Mouse (Mus musculus): ENCODE data around the gene Siglece. TPM values are rescaled to one million over a fixed set of nuclear protein-coding genes. Genes with fewer than 3 reads are reported as not detected.
"Not testable (repeated sequence)": the region's sequence is repeated elsewhere in the genome, so short reads cannot be mapped to it uniquely, and the experiment has no call there.

Siglece gene
- polyA plus RNA-seq, 1 experiment from 2014 or later: 0.27 TPM

- not testable (repeated sequence) for H3K27ac ChIP-seq (ENCODE audit: poor library complexity, severe bottlenecking); H3K9me3 ChIP-seq (replicated peaks)
Observed at GRCm38 (mm10) chr7:43667221-43667620, 7.3 kb upstream of the Siglece start.

GRCm38 (mm10) chr7:43662804-43663203 lies 2.8 kb upstream of the Siglece start:
- Histone ChIP-seq H3K36me3 (no peaks in the 10 kb centered on the region), H3K4me2 (no peak overlapping the region), H3K27ac (ENCODE audit: poor library complexity, severe bottlenecking) (no peak overlapping the region), H3K4me3 (no peak overlapping the region), H3K9me3 (replicated peaks) (no peaks in the 10 kb centered on the region), H3K27me3 (replicated peaks) (no peaks in the 10 kb centered on the region), H3K4me1 (replicated peaks) (no peaks in the 10 kb centered on the region), H3K9ac (no peak overlapping the region)
- 74% methylated on average over 1 of the region's 1 CpGs for WGBS
- no peak for ATAC-seq (ENCODE audit: insufficient number of reproducible peaks, low FRiP score)

More at GRCm38 (mm10) chr7:43667221-43667620, 7.3 kb upstream of the Siglece start:
- H3K27me3 ChIP-seq (replicated peaks); H3K9ac ChIP-seq; H3K4me1 ChIP-seq (replicated peaks); H3K4me2 ChIP-seq; ATAC-seq (ENCODE audit: insufficient number of reproducible peaks, low FRiP score); H3K4me3 ChIP-seq; H3K36me3 ChIP-seq: not testable (repeated sequence)
- 77% methylated on average over 4 of the region's 4 CpGs for WGBS

DNA sequence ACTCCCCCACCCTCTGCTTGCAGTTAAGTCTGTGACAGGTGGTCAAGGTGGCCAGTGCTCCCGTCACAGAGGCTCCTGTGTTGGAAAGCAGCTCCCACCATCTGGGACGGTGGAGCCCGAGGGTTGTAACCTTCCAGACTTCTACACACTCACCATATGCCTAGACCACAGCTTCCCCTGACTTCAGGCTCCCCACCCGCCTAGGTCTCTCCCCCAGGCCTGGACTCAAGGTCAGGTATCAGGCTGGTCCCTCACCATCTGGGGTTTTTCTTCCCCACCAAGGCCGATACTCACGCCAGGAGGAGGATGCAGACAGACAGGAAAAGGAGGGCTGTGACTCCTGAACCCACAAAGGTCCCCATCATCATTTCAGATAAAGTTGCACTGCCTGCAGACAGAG lies 3.7 kb downstream of the Siglece start:
- H3K27ac ChIP-seq (ENCODE audit: poor library complexity, severe bottlenecking): no peak overlapping the region
- no peaks in the 10 kb centered on the region for H3K36me3 ChIP-seq
- no peak overlapping the region for H3K4me2 ChIP-seq
- no peak for ATAC-seq (ENCODE audit: insufficient number of reproducible peaks, low FRiP score)
- H3K9me3 ChIP-seq (replicated peaks): peaks cover 10% of the 10 kb centered on the region
- no peak overlapping the region for H3K9ac ChIP-seq
- no peak overlapping the region for H3K4me3 ChIP-seq
- WGBS: 58% methylated on average over 6 of the region's 6 CpGs
- 0 out of 2 replicates have a peak, but pooled peaks cover 7% of the 10 kb centered on the region for H3K27me3 ChIP-seq (replicated peaks)
- no peaks in the 10 kb centered on the region for H3K4me1 ChIP-seq (replicated peaks)

GRCm38 (mm10) chr7:43654519-43654918 lies 5.4 kb downstream of the Siglece start:
- Histone ChIP-seq H3K9me3 (replicated peaks) (peaks cover 14% of the 10 kb centered on the region), H3K4me2 (no peak overlapping the region), H3K27ac (ENCODE audit: poor library complexity, severe bottlenecking) (no peak overlapping the region), H3K4me1 (replicated peaks) (no peaks in the 10 kb centered on the region), H3K9ac (no peak overlapping the region), H3K27me3 (replicated peaks) (0 out of 2 replicates have a peak, but pooled peaks cover 7% of the 10 kb centered on the region), H3K4me3 (no peak overlapping the region), H3K36me3 (no peaks in the 10 kb centered on the region)
- 57% methylated on average over 3 of the region's 3 CpGs for WGBS
- no peak for ATAC-seq (ENCODE audit: insufficient number of reproducible peaks, low FRiP score)

DNA sequence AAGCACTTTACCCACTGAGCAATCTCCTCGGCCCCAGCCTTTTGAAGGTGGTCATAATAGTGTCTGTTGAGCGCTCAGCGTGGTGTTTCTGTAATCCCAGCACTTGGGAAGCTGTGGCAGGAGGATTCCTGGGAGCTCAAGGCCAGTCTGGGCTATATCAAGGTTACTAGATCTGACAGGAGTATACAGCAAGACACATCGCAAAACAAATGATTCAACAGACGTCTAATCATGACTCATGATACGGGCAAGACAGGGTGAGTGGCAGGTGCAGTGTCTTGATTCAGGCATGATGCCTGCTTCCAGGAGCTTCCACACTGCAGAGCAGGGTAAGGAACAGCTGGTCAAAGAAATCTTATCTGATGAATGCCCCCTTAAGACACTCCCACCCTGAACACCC lies 7.3 kb downstream of the Siglece start:
- ATAC-seq (ENCODE audit: insufficient number of reproducible peaks, low FRiP score): no peak
- H3K27ac ChIP-seq (ENCODE audit: poor library complexity, severe bottlenecking): no peak overlapping the region
- H3K36me3 ChIP-seq: no peaks in the 10 kb centered on the region
- H3K27me3 ChIP-seq (replicated peaks): 0 out of 2 replicates have a peak, but pooled peaks cover 5% of the 10 kb centered on the region
- H3K4me3 ChIP-seq: no peak overlapping the region
- no peak overlapping the region for H3K9ac ChIP-seq
- H3K9me3 ChIP-seq (replicated peaks): peaks cover 14% of the 10 kb centered on the region
- no peaks in the 10 kb centered on the region for H3K4me1 ChIP-seq (replicated peaks)
- no peak overlapping the region for H3K4me2 ChIP-seq
- 76% methylated on average over 6 of the region's 6 CpGs for WGBS

DNA sequence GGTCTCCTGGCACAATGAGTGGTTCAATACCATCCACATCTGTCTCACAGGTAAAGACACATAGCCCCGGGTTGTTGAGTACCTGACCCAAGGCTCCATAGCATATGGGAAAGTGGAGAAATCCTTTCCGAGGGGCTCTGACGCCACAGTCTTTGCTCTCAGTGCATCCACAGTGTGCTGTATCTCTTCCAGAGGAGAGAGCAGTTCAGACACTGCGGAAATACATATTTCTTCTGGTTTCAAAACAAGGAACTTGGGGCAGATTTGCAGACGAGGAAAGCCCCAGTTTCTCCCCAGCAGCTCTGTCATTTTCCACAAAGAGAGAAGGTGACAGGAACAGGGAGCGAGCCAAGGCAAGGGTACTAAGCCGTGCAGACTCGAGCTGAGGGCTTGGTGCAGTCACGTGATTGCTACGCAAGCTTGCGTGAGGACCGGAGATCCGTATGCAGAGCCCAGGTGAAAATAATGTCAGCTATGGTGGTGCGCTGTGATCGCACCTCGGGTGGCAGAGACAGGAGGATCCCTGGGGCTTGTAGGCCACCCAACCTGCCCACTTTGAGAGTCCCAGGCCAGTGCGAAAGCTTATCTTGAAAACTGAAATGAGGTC lies 16.8 kb downstream of the Siglece start:
- no peaks in the 10 kb centered on the region for H3K36me3 ChIP-seq
- no peaks in the 10 kb centered on the region for H3K9me3 ChIP-seq (replicated peaks)
- 70% methylated on average over 17 of the region's 17 CpGs for WGBS
- H3K4me3 ChIP-seq: no peak overlapping the region
- no peak for ATAC-seq (ENCODE audit: insufficient number of reproducible peaks, low FRiP score)
- no peak overlapping the region for H3K4me2 ChIP-seq
- H3K9ac ChIP-seq: no peak overlapping the region
- H3K27me3 ChIP-seq (replicated peaks): no peaks in the 10 kb centered on the region
- H3K27ac ChIP-seq (ENCODE audit: poor library complexity, severe bottlenecking): no peak overlapping the region
- no peaks in the 10 kb centered on the region for H3K4me1 ChIP-seq (replicated peaks)

GRCm38 (mm10) chr7:43642587-43642986 lies 17.4 kb downstream of the Siglece start:
- Histone ChIP-seq H3K36me3 (no peaks in the 10 kb centered on the region), H3K4me2 (no peak overlapping the region), H3K9ac (no peak overlapping the region), H3K9me3 (replicated peaks) (no peaks in the 10 kb centered on the region), H3K27ac (ENCODE audit: poor library complexity, severe bottlenecking) (no peak overlapping the region), H3K4me1 (replicated peaks) (no peaks in the 10 kb centered on the region), H3K27me3 (replicated peaks) (no peaks in the 10 kb centered on the region), H3K4me3 (no peak overlapping the region)
- WGBS: 61% methylated on average over 5 of the region's 5 CpGs
- no peak for ATAC-seq (ENCODE audit: insufficient number of reproducible peaks, low FRiP score)

- 73% methylated on average over 1 of the region's 1 CpGs for WGBS
Observed at GRCm38 (mm10) chr7:43637118-43637517, 22.8 kb downstream of the Siglece start.

DNA sequence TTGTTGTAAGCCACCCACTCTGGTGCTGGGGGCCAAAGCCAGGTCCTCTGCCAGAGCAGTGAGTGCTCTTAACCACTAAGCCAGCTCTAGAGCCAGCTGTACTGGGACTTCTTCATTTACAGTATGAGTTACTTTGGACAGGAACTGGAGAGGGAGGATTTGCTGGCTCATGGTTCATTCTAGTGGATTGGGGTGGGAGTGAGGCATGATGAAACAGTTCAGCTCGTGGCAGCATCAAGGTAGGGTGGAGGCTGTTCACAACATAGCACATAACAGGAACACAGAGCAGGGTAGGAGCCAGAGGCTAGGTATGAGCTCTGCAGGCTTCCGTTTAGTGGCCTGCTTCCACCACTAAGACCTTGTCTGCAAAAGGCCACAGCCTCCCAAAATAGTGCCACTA lies 23.8 kb downstream of the Siglece start:
- WGBS: 39% methylated on average over 2 of the region's 2 CpGs
- Histone ChIP-seq H3K4me1 (replicated peaks) (no peaks in the 10 kb centered on the region), H3K4me3 (no peak overlapping the region), H3K27me3 (replicated peaks) (no peaks in the 10 kb centered on the region), H3K9ac (no peak overlapping the region), H3K9me3 (replicated peaks) (no peaks in the 10 kb centered on the region), H3K4me2 (no peak overlapping the region), H3K36me3 (no peaks in the 10 kb centered on the region), H3K27ac (ENCODE audit: poor library complexity, severe bottlenecking) (no peak overlapping the region)
- no peak for ATAC-seq (ENCODE audit: insufficient number of reproducible peaks, low FRiP score)

More at GRCm38 (mm10) chr7:43637118-43637517, 22.8 kb downstream of the Siglece start:
- Histone ChIP-seq H3K4me3 (no peak overlapping the region), H3K36me3 (no peaks in the 10 kb centered on the region), H3K4me2 (no peak overlapping the region), H3K9me3 (replicated peaks) (no peaks in the 10 kb centered on the region), H3K27me3 (replicated peaks) (no peaks in the 10 kb centered on the region), H3K9ac (no peak overlapping the region), H3K27ac (ENCODE audit: poor library complexity, severe bottlenecking) (no peak overlapping the region), H3K4me1 (replicated peaks) (no peaks in the 10 kb centered on the region)
- no peak for ATAC-seq (ENCODE audit: insufficient number of reproducible peaks, low FRiP score)

GRCm38 (mm10) chr7:43634500-43634899 lies 25.5 kb downstream of the Siglece start, which contains the start of gene Ceacam18:
TSS of gene Ceacam18 (plus strand) at chr7:43634707.
- H3K9me3 ChIP-seq (replicated peaks): no peaks in the 10 kb centered on the region
- H3K9ac ChIP-seq: no peak within 1 kb of the TSS

DNA sequence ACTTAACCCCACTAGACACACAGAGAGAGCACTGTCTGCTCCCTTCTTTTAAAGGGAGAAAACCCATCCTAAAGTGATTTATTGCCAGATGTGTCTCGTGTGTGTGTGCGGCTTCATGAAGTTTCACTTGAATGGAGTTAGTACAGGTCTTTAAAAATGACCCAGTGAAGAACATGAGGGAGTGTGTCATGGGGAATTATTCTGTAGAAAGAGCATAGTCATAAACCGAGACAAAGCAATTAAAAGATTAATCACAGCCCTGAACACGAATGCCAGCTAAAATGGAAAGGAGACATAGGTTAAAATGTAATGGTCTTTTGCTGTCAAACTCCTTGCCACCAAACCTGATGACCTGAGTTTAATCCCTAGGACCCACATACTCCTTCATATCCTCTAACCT lies 26.0 kb downstream of the Siglece start:
- Histone ChIP-seq H3K4me3 (no peak overlapping the region), H3K9me3 (replicated peaks) (no peaks in the 10 kb centered on the region), H3K27me3 (replicated peaks) (no peaks in the 10 kb centered on the region), H3K36me3 (no peaks in the 10 kb centered on the region), H3K4me2 (no peak overlapping the region), H3K4me1 (replicated peaks) (no peaks in the 10 kb centered on the region), H3K27ac (ENCODE audit: poor library complexity, severe bottlenecking) (no peak overlapping the region), H3K9ac (no peak overlapping the region)
- 78% methylated on average over 4 of the region's 4 CpGs for WGBS
- no peak for ATAC-seq (ENCODE audit: insufficient number of reproducible peaks, low FRiP score)

More at GRCm38 (mm10) chr7:43634500-43634899, 25.5 kb downstream of the Siglece start, which contains the start of gene Ceacam18:
- no peak within 1 kb of the TSS for H3K4me2 ChIP-seq
- H3K4me1 ChIP-seq (replicated peaks): no peaks in the 10 kb centered on the region
- H3K27ac ChIP-seq (ENCODE audit: poor library complexity, severe bottlenecking): no peak within 1 kb of the TSS
- WGBS: 48% methylated on average over 6 of the region's 6 CpGs
- no peak for ATAC-seq (ENCODE audit: insufficient number of reproducible peaks, low FRiP score)
- no peaks in the 10 kb centered on the region for H3K27me3 ChIP-seq (replicated peaks)
- H3K4me3 ChIP-seq: no peak within 1 kb of the TSS
- no peaks in the 10 kb centered on the region for H3K36me3 ChIP-seq

Data from heart, embryonic 12.5 days (tissue).